Mouse (Mus musculus) myocyte (in vitro differentiated cells): ENCODE data around the gene Gm20388.

Experiments
- CEBPB ChIP-seq: IDR thresholded peaks from 2 replicates; pipeline ENCODE4 v1.6.1; 2011; ENCODE audit warnings: mild to moderate bottlenecking, moderate library complexity; ENCODE audit not compliant: poor library complexity, insufficient read depth, severe bottlenecking
- E2F4 ChIP-seq: IDR thresholded peaks from one replicate; pipeline ENCODE4 v1.6.1; 2011; ENCODE audit warnings: mild to moderate bottlenecking, control low read depth, moderate library complexity; ENCODE audit not compliant: insufficient read depth
- MAX ChIP-seq: IDR thresholded peaks from one replicate; pipeline ENCODE4 v1.6.1; 2011; ENCODE audit warnings: low read depth, mild to moderate bottlenecking, control low read depth
- MYOD1 ChIP-seq, 3 experiments: IDR thresholded peaks; one replicate each; pipeline ENCODE4 v1.6.1; 2011; ENCODE audit warnings: control low read depth in 2 of 3, low read depth in 2 of 3, mild to moderate bottlenecking in 2 of 3, moderate library complexity in 1 of 3; ENCODE audit not compliant: insufficient read length in 2 of 3, control insufficient read depth in 1 of 3
- MYOG ChIP-seq, 3 experiments: IDR thresholded peaks; one replicate each; pipeline ENCODE4 v1.6.1; 2011; ENCODE audit warnings: control low read depth in 2 of 3, low read depth in 2 of 3, mild to moderate bottlenecking in 2 of 3; ENCODE audit not compliant: insufficient read length in 2 of 3, control insufficient read depth in 1 of 3, insufficient read depth in 1 of 3
- POLR2A ChIP-seq: IDR thresholded peaks from one replicate; pipeline ENCODE4 v1.6.1; 2011; ENCODE audit warnings: low read depth, mild to moderate bottlenecking, control low read depth, moderate library complexity; ENCODE audit not compliant: insufficient read length
- POLR2AphosphoS2 ChIP-seq: IDR thresholded peaks from one replicate; pipeline ENCODE4 v1.6.1; 2011; ENCODE audit warnings: low read depth, control low read depth; ENCODE audit not compliant: insufficient read length
- REST ChIP-seq: IDR thresholded peaks from one replicate; pipeline ENCODE4 v1.6.1; 2011; ENCODE audit warnings: mild to moderate bottlenecking, control low read depth, moderate library complexity; ENCODE audit not compliant: insufficient read depth, insufficient read length
- SRF ChIP-seq: IDR thresholded peaks from one replicate; pipeline ENCODE4 v1.6.1; 2011; ENCODE audit warnings: low read depth; ENCODE audit not compliant: control insufficient read depth, insufficient read length
- TCF12 ChIP-seq: IDR thresholded peaks from one replicate; pipeline ENCODE4 v1.6.1; 2011; ENCODE audit warnings: mild to moderate bottlenecking, control low read depth; ENCODE audit not compliant: poor library complexity, insufficient read depth, severe bottlenecking
- TCF3 ChIP-seq: IDR thresholded peaks from one replicate; pipeline ENCODE4 v1.6.1; 2011; ENCODE audit warnings: low read depth, control low read depth; ENCODE audit not compliant: insufficient read length
- USF1 ChIP-seq: IDR thresholded peaks from one replicate; pipeline ENCODE4 v1.6.1; 2011; ENCODE audit warnings: low read depth, mild to moderate bottlenecking, control low read depth, moderate library complexity

- no peak for TF ChIP-seq E2F4
- TF ChIP-seq POLR2A, result no peak
- no peak for TF ChIP-seq TCF12
- no peak for TF ChIP-seq MAX
- TF ChIP-seq USF1, result no peak
- TF ChIP-seq POLR2AphosphoS2, result no peak
- TF ChIP-seq MYOD1 (IDR thresholded peaks at IDR 0.05; ENCODE audit: control insufficient read depth in 1 of 3, insufficient read length in 2 of 3, low read depth in 2 of 3), result no peak
- TF ChIP-seq TCF3, result no peak
- no peak for TF ChIP-seq CEBPB
- TF ChIP-seq SRF, result no peak
- TF ChIP-seq MYOG (IDR thresholded peaks at IDR 0.05; ENCODE audit: control insufficient read depth in 1 of 3, insufficient read depth in 1 of 3, insufficient read length in 2 of 3, low read depth in 2 of 3), result no peak
- TF ChIP-seq REST, result no peak
Measured at GRCm38 (mm10) chr8:121593983-121594382, 1683.3 kb downstream of the Gm20388 start.
